Mouse (Mus musculus): ENCODE measurements around the gene Tmem132c.

The Tmem132c gene

GRCm38 (mm10) chr5:127487190-127487589 is 245.6 kb downstream of the Tmem132c start:
- no peak for DNase-seq (ENCODE audit: low spot score)

- DNase-seq (ENCODE audit: low spot score), result no peak
Measured at GRCm38 (mm10) chr5:127488666-127489065, 247.1 kb downstream of the Tmem132c start.

GRCm38 (mm10) chr5:127491724-127492123 is 250.1 kb downstream of the Tmem132c start:
- DNase-seq (ENCODE audit: low spot score), result no peak

GRCm38 (mm10) chr5:127496895-127497294 is 255.3 kb downstream of the Tmem132c start:
- no peak for DNase-seq (ENCODE audit: low spot score)

GRCm38 (mm10) chr5:127499151-127499827 is 257.7 kb downstream of the Tmem132c start:
- DNase-seq (ENCODE audit: low spot score), result no peak

GRCm38 (mm10) chr5:127502838-127503237 is 261.2 kb downstream of the Tmem132c start:
- DNase-seq (ENCODE audit: low spot score), result peak; percentile 35

- DNase-seq (ENCODE audit: low spot score), result no peak
Measured at GRCm38 (mm10) chr5:127505697-127506096, 264.1 kb downstream of the Tmem132c start.

GRCm38 (mm10) chr5:127511653-127512052 is 270.0 kb downstream of the Tmem132c start:
- peak; percentile 16 for DNase-seq (ENCODE audit: low spot score)

GRCm38 (mm10) chr5:127515960-127516359 is 274.4 kb downstream of the Tmem132c start:
- DNase-seq (ENCODE audit: low spot score), result no peak

- DNase-seq (ENCODE audit: low spot score), result peak; percentile 51
Measured at GRCm38 (mm10) chr5:127522744-127523476, 281.3 kb downstream of the Tmem132c start.

- no peak for DNase-seq (ENCODE audit: low spot score)
Measured at GRCm38 (mm10) chr5:127527344-127527974, 285.9 kb downstream of the Tmem132c start.

- no peak for DNase-seq (ENCODE audit: low spot score)
Measured at GRCm38 (mm10) chr5:127537508-127537907, 295.9 kb downstream of the Tmem132c start.

- no peak for DNase-seq (ENCODE audit: low spot score)
Measured at GRCm38 (mm10) chr5:127546585-127546991, 305.0 kb downstream of the Tmem132c start.

GRCm38 (mm10) chr5:127548136-127548535 is 306.5 kb downstream of the Tmem132c start:
- DNase-seq (ENCODE audit: low spot score), result no peak

GRCm38 (mm10) chr5:127561086-127561485 is 319.5 kb downstream of the Tmem132c start:
- DNase-seq (ENCODE audit: low spot score), result no peak

GRCm38 (mm10) chr5:127567165-127567741 is 325.6 kb downstream of the Tmem132c start:
- no peak for DNase-seq (ENCODE audit: low spot score)

GRCm38 (mm10) chr5:127577419-127577818 is 335.8 kb downstream of the Tmem132c start:
- DNase-seq (ENCODE audit: low spot score), result peak; percentile 44

GRCm38 (mm10) chr5:127583658-127584057 is 342.1 kb downstream of the Tmem132c start:
- DNase-seq (ENCODE audit: low spot score), result no peak

GRCm38 (mm10) chr5:127587854-127588253 is 346.2 kb downstream of the Tmem132c start:
- no peak for DNase-seq (ENCODE audit: low spot score)

- no peak for DNase-seq (ENCODE audit: low spot score)
Measured at GRCm38 (mm10) chr5:127592406-127592805, 350.8 kb downstream of the Tmem132c start.

GRCm38 (mm10) chr5:127592854-127593253 is 351.2 kb downstream of the Tmem132c start:
- peak; percentile 17 for DNase-seq (ENCODE audit: low spot score)

- DNase-seq (ENCODE audit: low spot score), result no peak
Measured at GRCm38 (mm10) chr5:127595676-127596075, 354.1 kb downstream of the Tmem132c start.

GRCm38 (mm10) chr5:127596862-127597261 is 355.3 kb downstream of the Tmem132c start:
- DNase-seq (ENCODE audit: low spot score), result no peak
